Mouse (Mus musculus) adrenal gland, adult 10 weeks (tissue): ENCODE measurements around the gene Gm10382. TPM values are rescaled to one million over a fixed set of nuclear protein-coding genes. Genes with fewer than 3 reads are reported as not detected.

Experiments used
- polyA plus RNA-seq: library from polyadenylated mRNA; stranded (reverse); fragments of 350-450 nt; fragmentation: Illumina TruSeq; extraction: RNeasy Lipid Tissue Mini Kit (QIAGEN cat#74804); gene quantifications from one replicate; pipeline ENCODE4 v1.2.3, GENCODE M21; 2014; ENCODE audit warnings: low read depth, low replicate concordance

The Gm10382 gene
- not detected for polyA plus RNA-seq

DNA sequence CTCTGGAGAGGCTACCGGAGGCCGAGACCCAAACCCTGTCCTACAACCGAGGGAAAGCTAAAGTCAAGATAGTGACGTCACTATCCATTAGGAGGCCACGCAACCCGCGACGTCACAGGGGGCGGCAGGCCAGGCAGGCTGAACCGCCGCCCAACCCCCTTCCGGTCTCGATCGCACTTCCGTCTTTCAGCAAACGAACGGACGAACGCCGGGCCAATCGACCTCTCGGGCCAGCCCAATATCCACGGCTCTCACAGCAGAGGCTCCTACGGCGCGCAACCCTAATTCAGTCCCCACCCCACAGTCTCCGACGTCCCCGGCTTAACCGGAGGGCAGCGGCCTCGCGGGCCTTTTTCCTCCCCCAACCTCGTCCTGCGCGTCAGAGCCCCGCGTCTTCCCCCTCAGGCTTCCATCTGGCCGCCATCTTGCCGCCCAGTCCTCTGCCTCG, at the start of gene Gm10382:
Gene Gm10382 (plus strand): TSS at position 192 of the 448 bp plus-strand sequence.

DNA sequence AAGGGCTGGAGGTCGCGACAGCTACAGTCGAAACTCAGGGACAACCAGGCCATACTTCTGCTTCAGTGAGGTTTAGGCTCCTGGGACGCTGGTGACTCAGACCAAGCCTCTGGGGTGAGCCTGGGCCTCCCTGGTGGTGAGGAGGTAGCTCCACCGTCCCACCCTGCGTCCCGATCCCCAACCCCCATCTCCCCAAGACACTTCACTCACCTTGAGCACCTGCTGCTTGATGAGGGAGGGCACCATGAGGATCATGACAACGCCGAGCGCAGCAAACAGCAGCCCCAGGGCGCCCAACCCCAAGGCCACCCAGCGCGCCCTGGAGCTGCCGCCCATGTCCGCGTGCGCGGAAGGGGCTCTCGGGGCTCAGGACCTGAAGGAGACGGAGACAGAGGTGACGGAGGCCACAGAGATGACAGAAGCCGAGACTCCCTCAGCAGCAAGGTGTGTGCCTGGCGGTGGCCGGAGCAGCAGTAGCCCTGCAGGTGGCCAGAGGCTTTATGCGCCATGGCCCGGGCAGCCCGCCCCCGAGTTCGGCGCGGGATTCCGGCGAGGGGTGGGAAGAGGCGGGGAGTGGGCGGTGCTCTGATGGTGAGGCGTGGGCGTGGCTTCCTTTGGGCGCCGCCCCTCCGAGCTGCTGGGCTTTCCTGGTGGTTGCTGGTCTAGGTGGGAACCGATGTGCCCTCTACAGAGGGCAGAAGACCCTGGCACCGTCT, 48.4 kb upstream of the Gm10382 start, which contains the start of gene Scarb1:
Gene Scarb1 (minus strand): TSS at position 548 of the 716 bp plus-strand sequence.

DNA sequence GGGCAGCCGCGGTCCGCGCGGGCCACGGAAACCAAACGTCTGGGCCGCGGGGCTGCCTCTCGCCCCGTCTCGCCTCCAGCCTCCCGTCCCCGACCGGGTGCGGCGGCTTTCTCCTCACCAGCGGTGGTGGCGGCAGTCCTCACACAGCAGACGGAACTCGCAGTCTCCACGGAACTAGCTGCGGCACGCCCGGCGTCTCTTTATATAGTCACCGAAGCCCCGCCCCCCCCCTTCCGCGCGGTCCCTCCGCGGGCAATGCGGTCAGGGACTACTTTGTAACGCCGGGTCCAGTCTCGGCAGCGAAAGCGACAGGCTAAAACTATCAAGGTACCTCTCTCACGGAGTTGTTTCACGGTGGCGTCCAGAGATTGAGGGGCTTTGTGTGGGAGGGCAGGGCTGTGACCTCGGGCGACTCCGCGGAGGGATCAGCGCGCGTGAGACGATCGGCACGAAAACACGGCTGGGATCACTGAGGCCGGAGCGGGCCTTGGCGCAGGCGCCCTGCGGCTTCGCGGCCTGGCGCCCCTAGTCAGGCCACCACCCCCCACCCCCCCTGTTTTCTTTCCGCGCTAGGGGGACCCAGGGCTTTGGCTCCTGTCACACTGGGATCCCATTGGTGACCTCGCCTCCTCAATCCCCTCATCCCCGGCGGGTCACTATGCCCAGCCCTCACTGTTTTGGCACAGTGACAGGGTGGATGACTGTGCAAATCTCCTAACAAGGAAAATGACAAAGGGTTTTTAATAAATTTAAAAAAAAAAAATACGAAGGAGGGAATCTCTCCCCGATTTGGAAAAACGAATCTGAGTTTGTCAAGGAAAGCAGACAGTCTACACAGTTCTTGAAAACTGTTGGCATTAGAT, 688 bp downstream of the Gm10382 start, which contains the start of gene Ubc:
Gene Ubc (minus strand): TSS at position 624 of the 863 bp plus-strand sequence.

DNA sequence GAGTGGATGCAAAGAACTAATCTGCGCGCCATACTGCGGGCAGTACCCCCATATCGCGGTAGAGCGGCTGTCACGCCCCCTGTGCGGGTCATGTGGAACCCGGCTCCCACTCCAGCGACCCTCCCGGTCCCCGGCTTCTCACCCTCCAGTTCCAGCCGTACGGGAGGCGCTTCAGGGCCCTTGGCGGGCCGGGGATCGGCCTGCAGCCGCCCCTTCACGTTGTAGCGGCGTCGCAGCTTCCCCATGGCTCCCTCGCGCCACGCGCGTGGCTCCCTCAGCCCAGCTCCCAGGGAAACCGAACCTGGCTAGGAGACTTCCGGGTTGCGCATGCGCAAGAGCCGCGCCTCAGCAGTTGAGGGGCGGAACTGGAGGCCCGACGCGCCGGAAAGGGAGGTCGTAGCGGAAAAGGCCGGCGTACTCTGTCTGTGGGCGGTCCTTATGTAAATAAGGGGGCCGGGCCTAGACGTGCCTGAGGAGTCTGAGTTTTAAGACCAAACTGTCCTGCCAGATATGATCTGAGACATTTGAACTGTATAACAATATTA, 44.7 kb downstream of the Gm10382 start, which contains the start of gene Dhx37:
Gene Dhx37 (minus strand): TSS at position 329 of the 545 bp plus-strand sequence.

Other genes with a start within 250 kb of the Gm10382 start
- gene Ncor2, start 210.1 kb upstream of the Gm10382 start, polyA plus RNA-seq = 2.4 TPM
- 187 TPM for gene Scarb1, start 48.2 kb upstream of the Gm10382 start, polyA plus RNA-seq
- gene Ubc, start 880 bp downstream of the Gm10382 start, polyA plus RNA-seq = 33.1 TPM
- 8.5 TPM for gene Dhx37, start 44.8 kb downstream of the Gm10382 start, polyA plus RNA-seq
- gene Bri3bp, start 52.2 kb downstream of the Gm10382 start, polyA plus RNA-seq = 12.8 TPM
- 4.7 TPM for gene Aacs, start 86.5 kb downstream of the Gm10382 start, polyA plus RNA-seq
- 4.1 TPM for gene Tmem132b, start 142.5 kb downstream of the Gm10382 start, polyA plus RNA-seq